Mouse (Mus musculus): ENCODE measurements around the gene Sema6c.

The Sema6c gene

GRCm38 (mm10) chr3:95142617-95143011, 17.6 kb upstream of the Sema6c start:
- 13% methylated on average over 5 of the region's 5 CpGs for WGBS

- 70% methylated on average over 3 of the region's 3 CpGs for WGBS
These were observed 12.3 kb upstream of the Sema6c start for GRCm38 (mm10) chr3:95147924-95148323.

- 43% methylated on average over 4 of the region's 4 CpGs for WGBS
These were observed 6.4 kb upstream of the Sema6c start for GRCm38 (mm10) chr3:95153874-95154273.

GRCm38 (mm10) chr3:95159511-95159986, 708 bp upstream of the Sema6c start:
- 29% methylated on average over 8 of the region's 8 CpGs for WGBS

- WGBS, result 3% methylated on average over 30 of the region's 30 CpGs
These were observed 839 bp downstream of the Sema6c start for GRCm38 (mm10) chr3:95161041-95161551.

- 18% methylated on average over 9 of the region's 9 CpGs for WGBS
These were observed 1.5 kb downstream of the Sema6c start for GRCm38 (mm10) chr3:95161618-95162344.

GRCm38 (mm10) chr3:95162345-95162628, 2.0 kb downstream of the Sema6c start:
- WGBS, result 33% methylated on average over 2 of the region's 2 CpGs

GRCm38 (mm10) chr3:95163419-95164255, 3.4 kb downstream of the Sema6c start:
- 60% methylated on average over 11 of the region's 11 CpGs for WGBS

GRCm38 (mm10) chr3:95164256-95164550, 3.9 kb downstream of the Sema6c start:
- WGBS, result 77% methylated on average over 5 of the region's 5 CpGs

- 75% methylated on average over 5 of the region's 5 CpGs for WGBS
These were observed 4.6 kb downstream of the Sema6c start for GRCm38 (mm10) chr3:95164840-95165239.

GRCm38 (mm10) chr3:95169996-95170395, 9.7 kb downstream of the Sema6c start:
- WGBS, result 95% methylated on average over 10 of the region's 10 CpGs

GRCm38 (mm10) chr3:95171105-95171504, 10.8 kb downstream of the Sema6c start:
- 69% methylated on average over 6 of the region's 6 CpGs for WGBS

- WGBS, result 49% methylated on average over 84 of the region's 84 CpGs
These were observed 12.4 kb downstream of the Sema6c start for GRCm38 (mm10) chr3:95172526-95173255.

GRCm38 (mm10) chr3:95173256-95173949, 13.1 kb downstream of the Sema6c start:
- WGBS, result 31% methylated on average over 58 of the region's 58 CpGs

- WGBS, result 16% methylated on average over 16 of the region's 16 CpGs
These were observed 13.8 kb downstream of the Sema6c start for GRCm38 (mm10) chr3:95174011-95174592.

- WGBS, result 77% methylated on average over 3 of the region's 3 CpGs
These were observed 16.2 kb downstream of the Sema6c start for GRCm38 (mm10) chr3:95176500-95176899.

- WGBS, result 85% methylated on average over 6 of the region's 6 CpGs
These were observed 17.3 kb downstream of the Sema6c start for GRCm38 (mm10) chr3:95177583-95177982.

GRCm38 (mm10) chr3:95178948-95179347, 18.7 kb downstream of the Sema6c start:
- WGBS, result 49% methylated on average over 5 of the region's 5 CpGs

- 64% methylated on average over 3 of the region's 3 CpGs for WGBS
These were observed 19.6 kb downstream of the Sema6c start for GRCm38 (mm10) chr3:95179890-95180289.

GRCm38 (mm10) chr3:95181841-95182240, 21.6 kb downstream of the Sema6c start:
- WGBS, result 43% methylated on average over 1 of the region's 1 CpGs
